Mouse (Mus musculus): ENCODE results near the gene Dixdc1.
"Not testable (repeated sequence)": the region's sequence is repeated elsewhere in the genome, so short reads cannot be mapped to it uniquely, and the experiment has no call there.

Gene Dixdc1

DNA sequence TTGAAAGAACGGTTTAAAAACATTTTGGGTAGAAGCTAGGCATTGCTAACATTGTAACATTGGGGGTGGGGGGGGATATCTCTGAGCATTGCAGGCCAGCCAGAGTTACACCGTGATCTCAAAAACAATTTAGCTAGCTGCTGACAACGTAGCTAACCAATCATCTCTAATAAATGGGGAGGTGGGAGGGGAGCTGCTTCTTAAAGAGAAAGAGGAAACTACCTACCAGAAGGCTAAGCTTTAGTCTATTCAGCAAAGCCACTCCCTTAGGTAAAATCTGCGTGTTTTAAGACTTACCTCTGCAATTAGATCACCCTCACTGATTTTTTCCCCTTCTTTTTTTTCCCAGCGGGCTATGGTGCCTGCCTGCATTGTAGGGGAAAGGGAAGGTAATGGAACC lies 80.9 kb downstream of the Dixdc1 start:
- DNase-seq (ENCODE audit: low read depth, low spot score) = no peak

DNA sequence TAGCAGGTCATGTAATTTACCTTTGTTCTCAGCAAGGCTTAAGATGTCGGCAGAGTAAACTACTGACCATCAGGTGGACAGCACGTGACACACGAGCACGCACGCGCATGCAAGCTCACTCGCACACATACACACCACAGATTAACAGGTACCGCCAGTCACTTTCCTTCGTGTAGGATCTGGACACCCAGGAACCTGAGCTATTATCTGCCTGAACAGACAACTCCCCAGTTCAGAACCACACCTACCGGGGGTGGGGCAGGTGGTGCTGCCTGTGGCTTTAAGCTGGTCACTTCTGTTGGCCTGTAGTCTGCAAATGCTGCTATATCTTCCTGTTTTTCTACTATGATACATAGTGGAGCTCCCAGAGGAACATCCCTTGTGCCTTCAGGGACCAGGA lies 88.8 kb downstream of the Dixdc1 start:
- DNase-seq (ENCODE audit: low read depth, low spot score) = no peak

DNA sequence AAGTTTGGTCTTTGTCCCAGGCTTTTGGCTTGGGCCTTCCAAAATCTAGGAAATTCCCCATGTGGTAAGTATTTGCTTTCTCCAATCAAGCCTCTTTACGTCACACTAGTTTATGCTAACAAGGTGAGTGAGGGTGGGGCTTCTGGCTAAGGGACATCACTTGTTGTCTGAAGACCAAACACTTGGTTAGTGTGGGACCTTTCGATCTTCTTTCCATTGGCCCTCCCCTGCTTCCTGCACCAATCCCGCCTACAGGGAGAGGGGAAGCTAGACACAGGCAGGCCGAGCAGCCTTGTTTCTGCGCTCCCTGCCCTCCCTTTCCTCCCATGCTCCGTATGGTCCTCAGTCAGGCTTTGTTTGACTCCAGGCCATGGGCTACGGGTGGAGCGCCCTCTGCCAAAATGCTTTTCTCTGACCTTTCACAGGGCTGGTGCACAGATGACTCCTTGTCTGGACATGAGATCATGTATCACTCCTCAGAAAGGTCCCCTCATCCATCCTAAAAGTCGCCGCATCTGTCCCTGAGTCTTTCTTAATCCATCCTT lies 92.4 kb downstream of the Dixdc1 start:
- peak; percentile 11 for DNase-seq (ENCODE audit: low read depth, low spot score)

DNA sequence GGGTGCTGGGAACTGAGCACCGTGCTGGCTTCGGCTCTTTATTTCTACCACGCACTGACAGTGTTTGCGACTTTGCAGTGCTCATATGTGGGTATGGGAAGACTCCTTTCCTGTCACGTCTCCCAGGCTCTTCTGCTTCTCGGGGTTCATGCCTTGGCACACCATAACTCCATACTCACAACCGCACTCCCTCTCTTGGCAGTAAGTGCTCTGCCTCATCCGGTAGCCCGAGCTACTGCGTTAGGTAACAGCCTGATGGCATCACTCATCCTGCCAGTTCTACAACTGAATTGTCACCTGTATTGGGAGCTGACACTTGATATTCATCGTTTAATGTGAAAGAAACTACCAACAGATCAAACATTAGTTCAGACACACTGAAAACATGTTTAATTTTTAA lies 105.0 kb downstream of the Dixdc1 start:
- no peak for DNase-seq (ENCODE audit: low read depth, low spot score)

DNA sequence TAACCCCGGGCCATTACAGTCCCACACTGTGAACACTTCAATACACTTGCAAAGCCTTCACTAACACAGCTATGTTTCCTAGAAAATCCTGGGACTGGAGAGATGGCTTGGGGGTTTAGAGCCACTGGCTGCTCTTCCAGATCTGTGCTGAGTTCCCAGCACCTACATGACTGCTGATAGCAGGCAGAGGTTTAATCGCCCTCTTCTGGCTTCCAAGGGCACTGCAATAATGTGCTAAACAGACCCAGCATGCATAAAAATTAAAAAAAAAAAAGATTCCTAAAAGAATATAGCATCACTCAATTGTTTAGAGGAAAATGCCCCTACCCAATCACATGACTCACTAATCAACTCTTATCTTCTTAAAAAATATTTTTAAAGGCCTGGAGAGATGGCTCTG lies 106.3 kb downstream of the Dixdc1 start:
- no peak for DNase-seq (ENCODE audit: low read depth, low spot score)

DNA sequence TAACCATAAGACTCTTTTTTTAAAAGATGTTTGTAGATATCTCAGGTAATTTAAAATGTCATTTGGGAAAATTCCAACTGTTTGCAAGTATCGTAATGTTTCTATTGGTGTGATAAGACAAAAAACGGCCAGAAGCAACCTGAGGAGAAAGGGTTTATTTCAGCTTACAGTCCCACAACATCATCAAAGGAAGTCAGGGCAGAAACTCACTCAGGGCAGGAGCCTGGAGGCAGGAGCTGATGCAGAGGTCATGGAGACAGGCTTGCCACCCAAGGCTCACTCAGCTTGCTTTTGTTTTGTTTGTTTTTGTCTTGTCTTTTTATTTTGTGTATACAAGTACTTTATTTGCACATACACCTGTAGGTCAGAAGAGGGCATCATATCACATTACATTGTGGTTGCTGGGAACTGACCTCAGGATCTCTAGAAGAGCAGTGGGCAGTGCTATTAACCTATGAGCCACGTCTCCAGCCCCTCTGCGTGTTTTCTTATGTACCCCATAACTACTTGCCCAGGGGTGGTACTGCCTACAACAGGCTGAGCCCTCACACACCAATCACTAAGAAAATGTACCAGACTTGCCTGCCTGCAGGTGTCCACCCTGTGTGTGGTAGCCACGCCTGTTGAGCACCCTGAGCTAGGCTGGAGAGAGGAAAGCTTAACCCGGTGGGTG lies 107.2 kb downstream of the Dixdc1 start:
- DNase-seq (ENCODE audit: low read depth, low spot score) = no peak

DNA sequence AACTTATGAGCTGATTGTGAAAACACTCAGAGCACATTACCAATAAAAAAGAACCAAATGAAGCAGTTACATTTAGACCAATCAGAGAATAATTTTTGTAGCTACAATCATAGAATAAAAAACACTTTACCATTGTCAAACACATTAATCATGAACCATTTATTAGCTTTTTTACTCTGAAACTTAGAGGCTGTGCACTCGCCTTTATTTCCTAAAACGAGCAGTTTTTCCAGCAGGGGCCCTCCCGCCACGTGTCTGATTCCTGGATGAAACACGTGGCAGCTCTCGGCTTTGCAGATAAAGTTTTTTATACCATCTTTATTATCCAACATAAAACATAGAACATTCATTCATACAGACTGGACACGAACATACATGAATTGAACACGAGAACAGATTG lies 108.4 kb downstream of the Dixdc1 start:
- DNase-seq (ENCODE audit: low read depth, low spot score) = not testable (repeated sequence)

DNA sequence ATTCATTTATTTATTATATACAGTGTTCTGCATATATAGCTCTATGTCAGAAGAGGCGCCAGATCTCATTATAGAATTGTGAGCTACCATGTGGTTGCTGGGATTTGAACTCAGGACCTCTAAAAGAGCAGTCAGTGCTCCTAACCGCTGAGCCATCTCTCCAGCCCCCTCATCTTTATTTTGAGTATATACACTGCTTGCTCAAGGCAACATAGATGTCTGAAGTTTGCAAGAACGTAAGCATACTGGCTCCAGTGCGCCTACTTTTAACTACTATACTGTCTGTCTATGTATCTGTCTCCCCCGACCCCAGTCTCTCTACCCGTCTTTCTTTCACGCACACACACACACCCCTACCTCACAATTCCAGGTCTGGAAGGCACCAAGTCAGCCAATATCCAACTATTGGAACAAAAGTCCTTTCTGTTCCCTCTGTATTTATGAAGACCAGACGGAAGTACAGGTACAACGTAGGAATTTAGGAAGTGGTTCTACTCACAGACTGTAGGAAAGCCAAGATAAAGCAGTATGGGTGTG lies 121.5 kb downstream of the Dixdc1 start:
- no peak for DNase-seq (ENCODE audit: low read depth, low spot score)

DNA sequence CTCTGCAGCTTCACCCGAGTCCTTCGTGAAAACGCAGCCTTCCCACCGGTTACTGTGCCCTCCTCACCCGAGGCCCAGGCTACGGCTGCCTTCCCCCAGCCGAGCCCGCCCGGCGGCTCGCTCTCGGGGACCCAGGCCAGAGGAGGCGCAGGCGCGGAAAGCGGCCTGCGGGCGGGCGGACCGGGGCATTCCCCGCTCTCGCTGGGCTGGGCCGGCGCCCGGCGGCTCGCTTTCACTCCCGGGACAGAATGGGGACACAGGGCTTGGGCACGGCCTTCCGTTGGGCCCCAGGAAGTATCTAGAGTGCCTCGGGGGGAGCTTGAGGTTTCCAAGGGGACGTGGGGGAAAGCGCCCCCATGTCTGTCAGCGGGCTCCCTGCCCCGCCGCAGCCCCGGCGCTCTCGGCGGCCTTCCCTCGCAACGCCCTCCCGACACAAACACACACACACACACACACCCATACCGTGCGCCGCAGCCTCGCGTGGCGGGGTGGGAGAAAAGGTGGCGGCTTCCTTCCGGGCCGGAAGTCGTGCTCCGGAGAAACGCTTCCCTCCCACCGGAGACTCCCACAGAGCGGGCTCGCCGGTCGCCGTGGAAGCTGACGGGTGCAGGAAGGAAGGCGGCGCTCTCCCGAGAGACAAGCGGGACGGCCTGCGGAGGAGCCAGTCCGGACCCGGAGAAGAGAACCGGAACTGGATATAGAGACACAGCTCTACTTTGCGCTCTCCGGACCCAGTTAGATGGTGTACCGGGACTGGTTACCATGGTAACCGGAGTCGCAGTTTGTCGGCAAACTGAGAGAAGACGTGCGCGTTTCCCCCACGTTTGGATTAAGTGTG lies 122.3 kb downstream of the Dixdc1 start, which contains the start of the genes Pih1d2 and Nkapd1:
Gene Pih1d2, plus strand, starts transcription at position 556 of the 838 bp plus-strand sequence.
Gene Nkapd1, minus strand, starts transcription at position 699 of the 838 bp plus-strand sequence.
- peak; percentile 88 for DNase-seq (ENCODE audit: low read depth, low spot score)

DNA sequence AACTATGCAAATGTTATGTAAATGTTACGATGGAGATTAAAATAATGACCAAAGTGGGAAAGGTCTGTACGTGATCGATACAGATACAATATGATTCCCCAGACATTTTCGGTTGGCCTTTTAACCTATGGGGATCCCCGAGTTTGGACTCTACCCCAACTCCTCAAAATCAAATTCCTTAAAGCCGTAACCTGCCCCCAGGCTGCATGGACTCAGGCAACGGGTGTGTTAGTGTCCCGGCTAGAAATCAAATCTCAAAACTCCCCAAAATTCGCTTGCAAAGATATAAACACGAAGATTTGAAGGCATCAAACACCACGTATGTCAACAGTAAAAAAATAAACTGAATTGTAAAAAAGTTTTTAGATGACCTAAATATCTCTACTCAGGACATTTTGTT lies 123.2 kb downstream of the Dixdc1 start:
- DNase-seq (ENCODE audit: low read depth, low spot score) = no peak

Data from skeletal muscle tissue, adult 2 months (tissue).